Mouse (Mus musculus) limb, embryonic 14.5 days (tissue): Measurements from ENCODE around the gene Pet100. TPM values are rescaled to one million over a fixed set of nuclear protein-coding genes. Genes with fewer than 3 reads are reported as not detected.

Experiments
- ATAC-seq: fragments of 200-750 bp; cut with Nextera tagmentation; 2 replicates; pipeline ENCODE4 v1.8.0; 2017; ENCODE audit warnings: low read depth, moderate number of reproducible peaks, moderate TSS enrichment; ENCODE audit not compliant: low FRiP score
- DNase-seq: peaks from one replicate; pipeline ENCODE4 v3.0.0-alpha.2; 2015; ENCODE audit warnings: low spot score
- H3K27ac ChIP-seq: fragments of 300-500 bp; sonication (generic); replicated peaks from 2 replicates; pipeline ENCODE4 v1.5.1; 2014; ENCODE audit warnings: low read depth, mild to moderate bottlenecking, low read length, moderate library complexity, mixed read lengths
- H3K27me3 ChIP-seq: fragments of 300-500 bp; sonication (generic); 2 replicates; pipeline ENCODE4 v1.6.1; 2014; ENCODE audit warnings: low read length, mixed read lengths; ENCODE audit not compliant: control insufficient read depth, insufficient read depth
- H3K36me3 ChIP-seq: fragments of 300-500 bp; sonication (generic); 2 replicates; pipeline ENCODE4 v1.6.1; 2014; ENCODE audit warnings: mild to moderate bottlenecking, low read length, moderate library complexity, mixed read lengths; ENCODE audit not compliant: control insufficient read depth, insufficient read depth
- H3K4me1 ChIP-seq: fragments of 300-500 bp; sonication (generic); 2 replicates; pipeline ENCODE4 v1.6.1; 2014; ENCODE audit warnings: antibody characterized with exemption, low read length, mixed read lengths; ENCODE audit not compliant: control insufficient read depth, insufficient read depth
- H3K4me2 ChIP-seq: fragments of 300-500 bp; sonication (generic); replicated peaks from 2 replicates; pipeline ENCODE4 v1.6.1; 2014; ENCODE audit warnings: low read depth, mild to moderate bottlenecking, low read length, moderate library complexity; ENCODE audit not compliant: severe bottlenecking
- H3K4me3 ChIP-seq: fragments of 300-500 bp; sonication (generic); replicated peaks from 2 replicates; pipeline ENCODE4 v1.5.1; 2014; ENCODE audit warnings: low read length
- H3K9ac ChIP-seq: fragments of 300-500 bp; sonication (generic); 2 replicates; pipeline ENCODE4 v1.6.1; 2014; ENCODE audit warnings: mild to moderate bottlenecking, low read depth, low read length, moderate library complexity; ENCODE audit not compliant: severe bottlenecking
- H3K9me3 ChIP-seq: fragments of 300-500 bp; sonication (generic); 2 replicates; pipeline ENCODE4 v1.6.1; 2016; ENCODE audit warnings: low read length; ENCODE audit not compliant: control insufficient read depth
- POLR2A ChIP-seq: fragments of 200-500 bp; IDR thresholded peaks from 2 replicates; pipeline ENCODE4 v1.8.0; 2012; ENCODE audit warnings: inconsistent platforms, mild to moderate bottlenecking, moderate library complexity, borderline replicate concordance; ENCODE audit not compliant: insufficient read depth, insufficient read length; ENCODE audit errors: extremely low read depth
- WGBS: fragments of 180-500 bp; shearing (Covaris S2); extraction: QIAGEN DNeasy Blood & Tissue Kit; methylation state at CpG from one replicate; pipeline ENCODE4 v1.1.7; 2014; 5-methylcytosine and 5-hydroxymethylcytosine counted together
- polyA plus RNA-seq, 2 experiments: library from polyadenylated mRNA; depleted of rRNA in 1 of 2; stranded (reverse) in 1 of 2; unstranded in 1 of 2; fragments of >200 nt; fragmentation: Nextera tagmentation in 1 of 2; extraction: Ambion mirVana in 1 of 2; gene quantifications; 2 replicates each; pipeline versions ENCODE4 v1.2.1 to v1.2.3; 2012 to 2014

Pet100 gene
- polyA plus RNA-seq, 2 experiments: 55.4 to 94.5 TPM

DNA sequence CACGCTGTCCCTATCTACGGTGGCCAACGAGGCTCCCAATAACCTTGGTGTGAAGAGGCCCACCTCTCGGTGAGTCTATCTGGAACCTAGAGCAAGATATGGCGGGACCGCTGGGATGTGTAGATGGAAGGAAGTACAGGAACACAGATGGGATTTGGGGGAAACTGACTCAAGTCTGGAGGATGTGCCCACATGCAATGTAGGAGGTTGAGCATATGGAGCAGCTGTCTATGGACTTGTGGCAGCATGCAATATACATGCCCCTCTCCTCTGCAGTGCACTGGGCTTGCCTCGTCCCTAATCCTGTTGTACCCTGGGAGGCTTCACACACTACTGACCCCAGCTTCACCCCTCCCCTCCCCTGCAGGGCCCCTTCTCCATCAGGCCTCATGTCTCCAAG, 13.5 kb upstream of the Pet100 start:
- H3K27me3 ChIP-seq: no peaks in the 10 kb centered on the region
- no peaks in the 10 kb centered on the region for H3K9me3 ChIP-seq
- H3K4me2 ChIP-seq: no peak overlapping the region
- peaks cover 82% of the 10 kb centered on the region for H3K36me3 ChIP-seq
- no peak overlapping the region for H3K9ac ChIP-seq
- ATAC-seq: no peak
- no peak overlapping the region for H3K27ac ChIP-seq
- WGBS: 84% methylated on average over 7 of the region's 7 CpGs
- TF ChIP-seq POLR2A: no peak
- no peak for DNase-seq
- H3K4me3 ChIP-seq: no peak overlapping the region
- no peaks in the 10 kb centered on the region for H3K4me1 ChIP-seq

DNA sequence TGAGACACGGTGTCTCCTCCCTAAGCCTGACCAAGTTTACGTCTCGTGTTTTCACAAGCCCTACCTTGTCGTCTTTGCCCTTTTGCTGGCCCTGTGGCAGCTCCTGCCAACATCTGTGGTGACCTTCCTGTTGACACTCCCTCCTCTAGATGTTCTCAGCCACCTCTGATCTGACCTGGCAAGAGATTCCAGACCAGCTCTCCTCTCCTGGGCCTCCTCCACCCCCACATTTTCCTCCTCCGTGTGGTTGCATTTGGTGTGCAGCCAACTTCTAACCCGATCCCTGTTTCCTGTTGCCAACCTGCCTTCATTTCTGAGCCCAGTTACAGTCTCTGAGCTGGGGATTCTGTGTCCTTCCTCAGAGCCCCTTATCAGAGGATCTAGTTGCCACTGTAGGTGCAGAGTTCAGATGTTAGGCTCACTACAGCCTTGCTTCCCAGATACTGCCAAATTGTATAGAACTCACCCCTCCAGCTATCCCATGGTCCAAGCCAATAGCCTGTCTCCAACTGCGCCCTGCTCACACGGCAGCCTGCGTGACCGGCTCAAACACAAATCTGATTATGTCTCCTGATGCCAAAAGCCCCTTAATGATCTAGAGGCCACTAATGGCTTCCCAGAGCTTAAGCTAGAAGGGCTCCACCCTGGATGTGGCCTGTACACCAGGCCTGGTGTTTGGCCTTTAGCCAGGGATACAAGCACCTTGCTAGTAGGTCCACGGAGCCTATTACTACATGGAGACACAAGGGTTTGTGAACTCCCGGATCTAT, 12.1 kb upstream of the Pet100 start:
- H3K9me3 ChIP-seq: no peaks in the 10 kb centered on the region
- no peak for TF ChIP-seq POLR2A
- H3K4me3 ChIP-seq: no peak overlapping the region
- peaks cover 86% of the 10 kb centered on the region for H3K36me3 ChIP-seq
- no peak overlapping the region for H3K4me2 ChIP-seq
- no peak for DNase-seq
- ATAC-seq: no peak
- no peak overlapping the region for H3K9ac ChIP-seq
- H3K27me3 ChIP-seq: no peaks in the 10 kb centered on the region
- no peak overlapping the region; the same call in 1 of the 2 replicates for H3K27ac ChIP-seq
- WGBS: 81% methylated on average over 12 of the region's 12 CpGs
- no peaks in the 10 kb centered on the region for H3K4me1 ChIP-seq

GRCm38 (mm10) chr8:3609816-3610150, 11.6 kb upstream of the Pet100 start:
- H3K9ac ChIP-seq: no peak overlapping the region
- H3K27ac ChIP-seq: no peak overlapping the region
- no peaks in the 10 kb centered on the region for H3K9me3 ChIP-seq
- no peaks in the 10 kb centered on the region for H3K4me1 ChIP-seq
- no peaks in the 10 kb centered on the region for H3K27me3 ChIP-seq
- no peak for TF ChIP-seq POLR2A
- H3K4me3 ChIP-seq: no peak overlapping the region
- H3K36me3 ChIP-seq: peaks cover 86% of the 10 kb centered on the region
- DNase-seq (no peak), ATAC-seq (no peak)
- no peak overlapping the region for H3K4me2 ChIP-seq
- 70% methylated on average over 6 of the region's 6 CpGs for WGBS

GRCm38 (mm10) chr8:3622119-3622518, 771 bp downstream of the Pet100 start:
- peaks cover 5% of the 10 kb centered on the region for H3K4me1 ChIP-seq
- TF ChIP-seq POLR2A: no peak
- no peaks in the 10 kb centered on the region for H3K9me3 ChIP-seq
- DNase-seq (no peak), ATAC-seq (no peak)
- no peaks in the 10 kb centered on the region for H3K27me3 ChIP-seq
- H3K36me3 ChIP-seq: peaks cover 17% of the 10 kb centered on the region
- H3K27ac ChIP-seq: no peak overlapping the region
- 71% methylated on average over 8 of the region's 8 CpGs for WGBS
- peak overlapping the region; percentile 63 for H3K9ac ChIP-seq
- H3K4me2 ChIP-seq: peak overlapping the region; percentile 77
- H3K4me3 ChIP-seq: peak overlapping the region; percentile 82

DNA sequence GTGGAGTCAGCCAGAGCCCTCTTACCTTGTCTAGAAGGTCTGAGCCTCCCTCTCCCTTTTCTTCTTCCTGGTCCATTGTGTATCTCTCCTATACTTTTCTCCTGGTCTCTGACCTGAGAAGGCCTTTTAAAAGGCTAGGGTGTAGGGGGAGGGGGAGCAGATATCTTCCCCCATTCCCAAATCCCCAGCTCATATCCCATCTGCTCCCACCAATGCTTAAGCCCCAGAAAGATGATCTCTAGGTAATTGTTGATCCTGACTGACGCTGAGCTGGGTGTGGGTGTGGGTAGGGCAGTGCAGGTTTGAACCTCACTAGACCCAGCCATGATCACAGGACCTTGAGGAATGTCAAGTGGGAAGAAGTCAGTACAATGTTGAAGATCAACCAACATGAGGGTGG, 4.1 kb downstream of the Pet100 start, which contains the start of gene Pcp2:
TSS of gene Pcp2 (minus strand) at position 101 of the 400 bp plus-strand sequence.
- Histone ChIP-seq H3K27ac (no peak within 1 kb of the TSS), H3K4me2 (no peak within 1 kb of the TSS), H3K4me1 (peaks cover 1% of the 10 kb centered on the region; the same call in 1 of the 2 replicates), H3K36me3 (no peaks in the 10 kb centered on the region), H3K4me3 (no peak within 1 kb of the TSS), H3K9ac (no peak within 1 kb of the TSS), H3K27me3 (no peaks in the 10 kb centered on the region), H3K9me3 (no peaks in the 10 kb centered on the region)
- DNase-seq (no peak), ATAC-seq (no peak)
- TF ChIP-seq POLR2A: no peak
- WGBS: 50% methylated on average over 1 of the region's 1 CpGs
